Mouse (Mus musculus) kidney, adult 2 months (tissue): ENCODE measurements around the gene Grk3.

Experiments used
- CTCF ChIP-seq: fragments of 200-500 bp; conservative IDR thresholded peaks from 2 replicates; pipeline ENCODE4 v1.5.1; 2011; ENCODE audit warnings: low read depth, mild to moderate bottlenecking, control low read depth, low read length, moderate library complexity, mixed read lengths; ENCODE audit not compliant: insufficient read depth, insufficient read length
- POLR2A ChIP-seq: fragments of 200-500 bp; IDR thresholded peaks from one replicate; pipeline ENCODE4 v1.6.1; 2011; ENCODE audit warnings: low read depth, low read length, control low read depth

DNA sequence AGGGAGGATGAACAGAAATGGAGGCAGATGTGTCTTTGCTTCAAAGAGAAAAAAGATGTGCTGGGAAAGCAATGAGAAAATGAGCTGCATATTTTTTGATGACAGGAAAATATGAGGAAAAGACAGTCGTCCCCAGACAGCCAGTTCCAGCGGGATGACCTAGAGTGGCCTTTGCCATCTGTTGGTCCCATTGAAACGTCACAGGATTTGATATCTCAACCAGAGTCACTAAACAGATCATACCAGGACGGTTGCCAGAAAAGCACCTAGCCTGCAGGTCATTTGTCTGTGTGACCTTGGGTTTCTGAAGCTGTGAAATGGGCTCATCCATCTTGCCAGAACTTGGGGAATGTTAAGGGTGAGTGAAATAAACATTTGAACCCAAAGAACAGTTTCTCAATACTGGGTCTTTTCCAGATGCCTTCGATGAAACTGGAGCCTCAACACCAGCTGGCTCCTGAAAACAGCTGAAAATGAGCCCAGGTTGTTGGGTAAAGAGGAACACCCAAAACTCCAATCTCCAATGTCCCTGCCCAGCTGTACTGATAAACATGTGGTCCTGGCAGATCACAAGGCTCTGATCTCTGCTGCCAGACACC lies 122.0 kb downstream of the Grk3 start:
- TF ChIP-seq POLR2A (no peak), CTCF (no peak)
